Mouse (Mus musculus): Measurements from ENCODE around the gene Auh. TPM values are rescaled to one million over a fixed set of nuclear protein-coding genes. Genes with fewer than 3 reads are reported as not detected.

Auh gene
- total RNA-seq (2015; ENCODE audit: low replicate concordance) (21.4 and 40.7 TPM in 2 replicates), total RNA-seq (2017; ENCODE audit: low replicate concordance) (35.3 and 51.2 TPM in 2 replicates)

DNA sequence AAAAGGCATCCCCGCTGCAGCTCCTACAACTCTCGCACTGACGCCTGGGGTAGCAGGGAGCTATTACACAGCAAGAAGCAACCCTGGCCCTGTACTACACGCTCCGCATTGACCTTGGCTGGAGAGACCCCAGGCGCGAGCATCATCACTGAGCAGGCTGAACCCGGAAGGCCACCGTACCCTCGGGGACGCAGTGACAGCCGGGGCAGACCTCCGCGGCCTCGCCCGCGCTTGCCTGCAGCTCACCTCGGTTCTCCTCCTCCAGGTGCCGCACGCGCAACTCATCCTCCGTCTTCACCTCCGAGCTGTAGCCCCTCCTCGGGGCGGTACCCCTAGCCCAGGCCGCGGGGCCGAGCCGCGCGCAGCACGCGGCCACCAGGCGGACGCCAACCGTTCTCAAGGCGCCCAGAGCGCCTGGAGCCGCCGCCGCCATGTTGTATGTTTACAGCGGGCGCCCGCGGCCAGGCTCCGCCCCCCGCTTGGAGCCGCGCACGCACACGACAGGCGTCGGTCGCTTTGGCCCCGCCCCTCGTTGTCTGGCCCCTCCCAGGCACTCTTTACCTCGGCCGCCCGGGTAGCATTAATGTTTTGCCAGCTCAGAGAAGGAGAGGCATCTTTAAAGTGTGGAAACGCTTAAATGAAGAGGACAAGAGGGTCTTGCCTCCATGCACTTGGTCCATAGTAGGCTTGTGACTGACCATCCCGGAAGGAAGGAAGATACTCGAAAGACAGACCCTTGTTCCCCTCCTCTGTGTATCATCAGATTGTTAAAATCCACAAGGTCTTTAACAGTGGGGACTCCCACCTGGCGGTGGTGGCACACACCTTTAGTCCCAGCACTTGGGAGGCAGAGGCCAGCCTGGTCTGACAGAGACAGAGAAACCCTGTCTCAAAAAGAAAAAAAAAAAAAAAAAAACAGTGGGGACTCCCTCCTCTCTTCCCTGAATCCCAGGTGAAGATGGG lies at the start of gene Auh:
Gene Auh, minus strand, starts transcription at position 473 of the 963 bp plus-strand sequence.
- ATAC-seq (replicated peaks; ENCODE audit: low FRiP score, poor library complexity, severe bottlenecking), result peak; percentile 96

DNA sequence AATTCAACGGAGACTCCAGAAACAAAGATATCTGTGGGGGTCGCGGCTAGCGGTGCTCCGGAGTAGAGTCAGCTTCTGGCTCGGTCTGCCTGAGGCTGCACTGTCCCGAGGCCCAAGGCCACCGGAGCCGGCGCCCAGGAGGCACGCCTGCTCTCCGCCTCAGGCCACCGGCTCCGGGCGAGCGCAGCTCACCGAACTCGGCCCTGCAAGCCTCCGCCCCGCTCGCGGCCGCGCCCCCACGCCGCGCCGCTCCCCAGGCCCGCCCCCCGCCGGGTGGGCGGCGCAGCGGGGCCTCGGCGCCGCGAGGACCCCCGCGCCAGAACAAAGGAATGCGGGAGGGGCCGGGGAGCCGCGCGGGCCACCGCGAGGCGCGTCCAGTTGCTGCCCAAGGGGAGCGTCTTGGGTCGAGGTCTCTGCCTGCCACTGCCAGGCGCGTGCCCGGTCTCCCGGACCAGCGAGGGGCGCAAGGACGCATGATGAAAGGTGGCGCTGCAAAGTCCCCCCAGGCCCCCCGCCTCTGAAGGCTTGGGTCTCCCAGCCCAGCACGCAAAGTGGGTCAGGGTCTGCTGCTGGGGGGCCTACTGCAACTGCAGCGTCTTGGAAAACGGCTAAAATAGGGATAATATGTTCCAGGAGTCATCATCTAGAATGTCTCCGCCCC lies 49.0 kb upstream of the Auh start:
- ATAC-seq (replicated peaks; ENCODE audit: low FRiP score, poor library complexity, severe bottlenecking), result no peak

DNA sequence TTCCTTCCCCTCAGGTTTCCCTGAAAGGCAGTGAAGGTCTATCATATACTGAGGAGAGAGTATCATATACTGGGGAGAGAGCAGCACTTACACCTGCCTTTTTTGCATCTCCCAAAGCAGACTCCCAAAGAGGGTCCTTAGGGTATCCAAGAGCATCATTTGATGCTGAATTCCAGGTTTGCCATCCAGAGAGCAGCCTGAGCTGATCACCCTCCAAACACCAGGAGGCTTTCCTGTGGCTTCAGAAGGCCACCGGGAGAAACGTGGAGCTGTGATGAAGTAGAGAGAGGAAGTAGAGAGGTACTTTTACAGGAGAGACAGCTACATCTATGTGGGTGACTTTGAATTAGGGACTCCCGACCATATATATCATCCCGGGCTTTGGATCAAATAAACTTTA lies 48.3 kb upstream of the Auh start:
- no peak for ATAC-seq (replicated peaks; ENCODE audit: low FRiP score, poor library complexity, severe bottlenecking)

DNA sequence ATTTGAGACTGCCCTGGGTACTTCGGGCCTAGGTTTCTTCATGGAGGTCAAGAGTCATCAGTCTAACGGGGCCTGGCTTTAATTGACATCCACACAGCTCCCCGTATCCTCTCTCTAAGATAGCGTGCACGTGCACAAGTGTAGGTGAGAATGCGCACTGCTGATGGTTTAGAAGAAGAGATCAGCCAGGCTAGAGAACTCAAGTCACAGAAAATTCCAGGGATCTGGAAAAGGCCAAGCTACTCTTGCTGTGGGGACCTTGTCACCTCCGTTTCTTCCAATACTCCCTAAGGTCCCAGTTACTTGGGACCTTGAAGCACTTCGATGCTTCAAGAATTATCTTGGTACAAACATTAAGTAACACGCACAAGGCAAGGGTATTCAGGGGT lies 47.7 kb upstream of the Auh start:
- ATAC-seq (replicated peaks; ENCODE audit: low FRiP score, poor library complexity, severe bottlenecking), result no peak

DNA sequence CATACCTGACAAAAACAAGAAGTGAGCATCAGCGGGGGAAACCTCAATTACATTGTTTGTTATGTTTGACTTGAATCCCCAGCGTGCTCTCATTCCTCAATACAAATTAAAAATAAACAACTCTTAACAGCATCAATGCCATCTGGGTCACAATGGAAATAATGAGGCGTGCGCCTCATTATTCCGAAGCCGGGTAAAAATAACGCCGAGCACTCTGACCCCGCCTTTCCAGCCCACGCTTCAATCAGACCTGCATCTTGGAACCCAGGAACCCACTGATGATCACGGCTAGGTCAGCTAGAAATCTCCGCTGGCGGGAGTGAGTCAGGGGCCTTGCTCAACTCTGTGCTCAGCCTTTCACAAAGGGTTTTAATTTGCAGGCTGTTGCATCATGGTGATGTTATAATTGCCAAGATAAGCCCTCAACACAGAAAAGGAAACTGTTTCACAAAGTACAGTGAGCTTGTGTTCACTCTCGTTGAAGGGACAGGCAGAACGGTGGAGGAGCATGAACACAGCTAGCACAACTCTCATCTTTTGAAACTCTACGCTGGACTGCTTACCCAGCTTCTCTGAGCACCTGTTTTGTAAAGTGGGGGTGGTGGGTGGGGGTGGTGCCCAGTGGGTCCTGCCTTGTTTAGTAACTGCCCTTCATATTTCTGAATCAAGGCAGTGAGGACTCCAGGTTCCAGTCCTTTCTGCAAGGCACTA lies 47.2 kb upstream of the Auh start:
- no peak for ATAC-seq (replicated peaks; ENCODE audit: low FRiP score, poor library complexity, severe bottlenecking)

DNA sequence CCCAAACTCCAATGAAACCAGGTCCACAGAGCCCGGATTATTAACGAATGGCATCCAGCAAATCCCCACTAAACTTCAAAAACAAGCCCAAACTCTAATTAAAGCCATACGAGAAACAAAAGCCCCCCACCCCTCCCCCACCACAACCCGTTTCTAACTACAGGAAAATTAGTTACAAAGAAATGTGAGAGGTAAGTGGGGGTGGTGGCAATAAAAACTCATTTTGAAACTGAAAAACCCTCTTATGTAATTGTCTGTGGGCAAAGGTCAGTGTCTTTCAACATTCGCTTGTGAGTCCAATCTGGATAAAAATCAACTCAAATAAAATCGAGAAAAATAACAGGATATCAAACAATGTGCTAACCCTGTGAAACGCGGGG lies 46.6 kb upstream of the Auh start:
- ATAC-seq (replicated peaks; ENCODE audit: low FRiP score, poor library complexity, severe bottlenecking), result no peak

DNA sequence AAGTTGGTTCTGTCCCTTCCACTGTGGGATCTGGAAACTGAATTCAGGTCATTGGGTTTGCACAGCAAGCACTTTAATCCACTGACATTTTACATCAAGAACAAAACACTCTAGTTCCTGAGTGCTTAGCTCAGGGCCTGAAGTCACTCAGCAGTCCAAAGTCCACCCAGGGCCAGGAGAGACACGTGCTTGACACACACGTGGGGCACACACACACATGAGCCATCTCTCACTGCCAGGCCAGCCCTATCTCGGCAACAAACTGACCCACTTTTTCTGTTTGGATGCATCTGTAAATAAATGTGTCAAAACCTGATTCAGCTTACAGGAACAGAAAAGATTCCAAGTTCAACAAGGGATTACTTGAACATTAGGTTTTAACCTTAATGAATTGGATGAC lies 45.2 kb upstream of the Auh start:
- no peak for ATAC-seq (replicated peaks; ENCODE audit: low FRiP score, poor library complexity, severe bottlenecking)

DNA sequence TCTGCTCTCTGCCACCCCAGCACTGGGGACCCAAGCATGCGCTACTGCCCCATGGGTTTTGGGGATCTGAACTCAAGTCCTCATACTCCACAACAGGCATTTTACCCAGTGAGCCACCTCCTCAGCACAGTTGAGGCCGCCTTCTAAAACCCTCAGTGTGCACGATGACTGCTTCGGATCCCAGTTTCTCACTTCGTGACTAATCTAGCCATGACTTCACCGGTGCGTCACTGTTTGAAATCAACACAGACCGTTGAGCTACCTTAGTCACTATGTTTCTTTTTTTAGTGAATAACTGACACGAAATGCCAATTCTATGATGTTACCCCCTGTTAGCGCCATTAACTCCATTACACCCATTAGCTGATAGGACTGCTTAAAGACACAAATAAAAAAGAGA lies 43.9 kb upstream of the Auh start:
- no peak for ATAC-seq (replicated peaks; ENCODE audit: low FRiP score, poor library complexity, severe bottlenecking)

DNA sequence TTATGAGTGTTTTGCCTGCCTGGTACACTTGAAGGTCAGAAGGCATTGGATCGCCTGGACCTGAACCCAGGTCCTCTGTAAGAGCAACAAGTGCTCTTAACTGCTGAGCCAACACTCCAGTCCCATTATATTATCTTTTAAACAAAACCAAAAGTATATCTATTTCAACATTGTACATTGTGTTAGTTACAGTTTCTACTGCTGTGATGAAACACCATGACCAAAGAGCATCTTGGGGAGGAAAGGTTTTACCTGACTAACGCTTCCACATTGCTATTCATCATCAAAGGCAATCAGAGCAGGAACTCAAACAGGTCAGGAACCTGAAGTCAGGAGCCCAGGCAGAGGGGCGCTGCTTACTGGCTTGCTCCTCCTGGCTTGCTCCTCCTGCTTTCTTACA lies 43.1 kb upstream of the Auh start:
- no peak for ATAC-seq (replicated peaks; ENCODE audit: low FRiP score, poor library complexity, severe bottlenecking)

DNA sequence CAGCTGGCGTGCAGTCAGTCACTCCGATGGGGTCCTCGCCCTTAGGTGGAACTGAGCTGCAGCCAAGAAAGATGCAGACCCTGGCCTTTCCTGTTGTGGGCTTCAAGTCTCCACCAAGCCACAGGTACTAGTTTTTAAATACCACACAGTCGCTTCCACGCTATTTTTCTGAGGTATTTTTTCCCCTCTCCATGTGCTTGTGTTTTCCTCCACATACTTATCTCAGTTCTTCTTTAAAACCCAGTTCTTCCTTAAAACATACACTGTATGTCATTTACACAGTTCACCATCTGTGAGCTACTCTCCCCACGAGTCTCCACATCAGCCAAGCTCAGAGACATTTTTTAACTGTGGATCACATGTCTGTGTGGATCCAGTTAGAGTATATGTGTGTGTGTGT lies 41.4 kb upstream of the Auh start:
- no peak for ATAC-seq (replicated peaks; ENCODE audit: low FRiP score, poor library complexity, severe bottlenecking)

DNA sequence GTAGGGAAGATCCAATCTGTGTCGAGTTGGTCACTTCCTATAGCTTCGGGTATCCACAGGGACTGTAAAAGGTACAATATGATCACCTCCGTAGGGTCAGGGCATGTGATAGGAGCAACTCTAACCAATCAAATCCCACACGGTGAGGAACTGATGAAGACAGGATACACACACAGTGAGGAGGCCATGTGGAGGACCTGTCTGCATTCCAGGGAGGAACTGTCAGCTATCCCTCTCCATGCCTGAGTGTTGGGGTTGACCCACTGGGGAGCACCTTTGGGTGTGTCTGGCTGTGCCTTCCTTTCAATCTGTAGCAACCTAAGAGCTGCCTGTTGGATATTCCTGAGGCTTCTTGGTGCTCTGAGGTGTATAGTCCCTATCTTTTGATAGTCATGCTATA lies 33.4 kb upstream of the Auh start:
- no peak for ATAC-seq (replicated peaks; ENCODE audit: low FRiP score, poor library complexity, severe bottlenecking)

DNA sequence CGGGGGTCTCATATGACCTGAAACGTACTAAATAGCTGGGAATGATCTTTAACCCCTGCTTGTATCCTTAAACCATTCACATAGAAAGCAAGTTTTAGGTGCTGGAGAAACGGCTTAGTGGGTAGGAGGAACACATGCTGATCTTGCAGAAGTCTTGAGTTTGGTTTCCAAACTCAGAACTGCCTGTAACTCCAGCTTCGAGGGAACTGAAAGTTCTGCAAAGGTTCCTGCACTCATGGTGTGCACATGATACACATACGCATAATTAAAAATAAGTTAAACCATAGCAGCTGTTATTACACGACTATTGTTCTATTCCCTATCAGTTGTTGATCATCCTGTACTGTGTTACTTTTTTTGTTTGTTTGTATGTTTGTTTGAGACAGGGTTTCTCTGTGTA lies 32.9 kb upstream of the Auh start:
- no peak for ATAC-seq (replicated peaks; ENCODE audit: low FRiP score, poor library complexity, severe bottlenecking)

DNA sequence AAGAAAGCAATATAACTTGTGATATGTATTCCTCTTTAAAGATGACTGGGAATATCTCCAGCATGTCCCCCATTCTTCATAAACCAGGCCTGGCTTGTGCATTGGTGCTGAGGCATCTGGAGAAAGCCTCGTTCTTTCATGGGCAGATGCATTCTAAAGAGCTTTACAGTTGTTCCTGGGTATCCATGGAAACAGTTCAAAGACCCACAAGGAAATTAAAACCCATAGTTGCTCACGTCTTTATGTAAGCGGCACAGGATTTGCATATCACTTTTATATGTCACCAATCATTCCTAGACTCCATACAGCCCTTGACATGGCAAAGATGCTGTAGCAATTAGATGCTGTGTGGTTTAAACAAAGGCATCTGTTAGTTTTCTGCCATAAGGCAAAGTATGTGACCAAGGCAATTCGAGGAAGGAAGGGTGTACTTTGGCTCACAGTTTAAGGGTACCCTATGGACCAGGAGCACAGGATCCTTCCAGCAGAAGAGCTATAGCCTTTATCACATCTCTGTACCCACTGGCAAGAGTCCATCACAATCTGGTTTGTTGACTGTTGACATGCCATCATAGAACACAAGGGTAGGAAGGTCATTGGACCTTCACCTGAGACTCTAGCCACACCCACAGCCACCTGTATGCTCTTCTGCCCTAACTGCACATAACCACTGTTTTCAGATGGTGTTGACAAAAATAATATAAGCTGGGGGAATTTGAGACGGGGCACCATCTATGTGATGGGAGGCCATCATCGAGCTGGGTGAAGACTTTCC lies 24.5 kb upstream of the Auh start:
- no peak for ATAC-seq (replicated peaks; ENCODE audit: low FRiP score, poor library complexity, severe bottlenecking)

DNA sequence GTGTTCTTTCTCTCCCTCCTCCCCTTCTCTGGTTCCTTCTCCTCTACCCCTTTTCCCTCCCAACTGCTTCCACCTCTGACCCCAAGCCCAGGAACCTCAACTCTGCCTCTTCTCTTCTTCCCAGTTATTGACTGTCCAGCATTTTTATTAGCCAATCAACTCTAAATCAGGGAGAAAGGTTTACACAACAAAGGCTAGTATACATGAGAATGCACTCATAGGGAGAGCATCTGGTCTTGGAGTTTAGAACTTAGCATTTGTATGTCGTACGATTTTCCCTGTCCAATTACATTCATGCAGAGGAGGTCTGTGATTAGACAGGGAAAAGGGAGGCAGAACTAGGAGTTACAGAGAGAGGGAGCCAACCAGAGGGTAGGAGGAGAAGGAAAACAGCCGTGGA lies 19.7 kb upstream of the Auh start:
- ATAC-seq (replicated peaks; ENCODE audit: low FRiP score, poor library complexity, severe bottlenecking), result no peak

DNA sequence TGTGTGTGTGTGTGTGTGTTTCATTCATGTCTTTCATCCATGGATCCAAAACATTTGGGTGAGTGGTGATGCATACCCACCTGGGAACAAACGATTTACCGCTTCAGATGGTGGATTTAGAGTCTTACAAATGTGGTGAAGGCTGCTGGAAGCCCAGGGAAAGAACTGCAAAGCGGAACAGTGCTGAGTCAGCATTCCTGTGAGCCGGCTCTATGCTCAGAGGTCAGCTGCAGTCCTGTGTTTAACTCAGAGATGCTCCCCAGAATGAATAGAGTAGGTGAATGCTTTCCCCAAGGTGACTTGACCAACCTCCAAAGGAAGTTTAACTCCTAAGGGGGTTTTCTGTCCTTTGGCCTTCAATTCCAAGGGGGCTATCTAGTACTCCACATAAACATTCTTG lies 18.1 kb upstream of the Auh start:
- no peak for ATAC-seq (replicated peaks; ENCODE audit: low FRiP score, poor library complexity, severe bottlenecking)

DNA sequence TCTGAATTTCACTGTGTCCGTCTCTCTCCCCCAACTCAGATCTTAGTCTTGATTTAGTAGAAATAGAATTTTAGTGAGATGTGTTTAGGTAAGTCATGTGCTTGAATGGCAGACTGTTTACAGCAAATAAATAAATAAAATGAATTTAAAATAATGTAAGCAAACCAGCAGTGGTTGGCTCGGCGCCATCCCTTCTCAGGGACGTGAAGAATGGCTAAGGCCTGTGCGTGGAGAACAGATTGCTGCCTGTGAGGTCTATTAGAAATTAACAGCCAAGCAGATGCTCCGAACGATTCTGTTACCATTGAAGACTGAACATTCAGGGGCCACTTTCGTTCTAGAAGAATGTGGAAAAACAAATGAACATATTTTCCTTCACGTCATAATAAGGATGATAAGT lies 16.3 kb upstream of the Auh start:
- no peak for ATAC-seq (replicated peaks; ENCODE audit: low FRiP score, poor library complexity, severe bottlenecking)

DNA sequence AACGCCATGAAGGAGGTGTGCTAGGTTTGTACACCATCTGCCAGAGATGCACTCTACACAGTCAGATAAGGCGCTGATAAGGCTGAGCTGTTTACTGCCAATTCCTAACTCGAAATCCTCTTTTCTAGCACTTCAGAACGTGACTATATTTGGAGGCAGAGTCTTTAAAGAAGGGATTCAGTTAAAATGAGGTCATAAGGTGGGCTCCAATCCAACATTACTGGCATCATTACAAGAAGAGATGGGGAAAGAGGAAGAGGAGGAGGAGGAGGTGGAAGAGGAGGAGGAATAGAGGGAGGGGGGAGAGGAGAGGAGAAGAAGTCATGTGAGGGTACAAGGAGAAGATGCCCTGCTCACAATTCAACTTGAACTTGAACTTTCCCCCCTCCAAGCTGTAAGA lies 14.6 kb upstream of the Auh start:
- ATAC-seq (replicated peaks; ENCODE audit: low FRiP score, poor library complexity, severe bottlenecking), result no peak

DNA sequence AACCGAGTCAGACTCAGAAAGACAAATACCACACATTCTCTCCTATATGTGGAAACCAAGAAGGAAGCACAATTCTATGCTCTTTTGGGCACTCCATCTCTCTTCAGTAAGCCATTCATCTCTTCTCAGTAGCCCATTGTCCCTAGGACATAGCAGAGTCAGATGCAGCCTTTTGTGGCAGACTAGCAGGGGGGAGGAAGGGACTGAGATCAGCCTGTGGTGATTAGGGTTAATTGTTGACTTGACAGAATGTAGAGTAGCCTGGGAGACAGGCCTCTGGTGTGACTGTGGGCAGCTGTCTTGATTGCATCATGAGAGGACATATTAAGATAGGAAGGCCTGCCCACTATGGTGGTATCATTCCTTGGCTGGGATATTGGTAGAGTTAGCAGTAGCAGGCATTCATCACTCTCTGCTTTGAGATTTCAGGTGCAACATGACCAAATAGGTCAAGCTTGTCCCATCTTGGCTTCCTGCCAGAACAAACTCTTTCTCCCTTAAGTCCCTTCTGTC lies 13.5 kb upstream of the Auh start:
- no peak for ATAC-seq (replicated peaks; ENCODE audit: low FRiP score, poor library complexity, severe bottlenecking)

DNA sequence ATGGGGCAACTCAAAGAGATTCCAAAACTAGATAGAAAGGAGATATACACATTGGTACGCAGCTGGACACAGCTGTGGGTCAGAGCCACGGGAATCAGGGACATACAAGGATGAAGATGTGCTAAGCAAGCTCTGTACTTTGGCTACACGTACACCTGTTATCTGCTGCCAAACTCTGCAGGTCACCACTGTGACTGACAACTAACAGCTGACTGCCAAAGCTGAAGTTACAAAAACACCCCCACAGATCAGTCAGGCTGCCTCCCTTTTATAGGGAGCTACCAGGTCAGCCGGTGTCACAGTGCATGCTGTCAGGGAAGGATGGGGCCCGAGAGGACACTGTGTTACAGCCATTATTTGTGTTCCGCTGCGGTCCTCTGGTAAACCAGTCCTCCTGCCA lies 11.5 kb upstream of the Auh start:
- no peak for ATAC-seq (replicated peaks; ENCODE audit: low FRiP score, poor library complexity, severe bottlenecking)

DNA sequence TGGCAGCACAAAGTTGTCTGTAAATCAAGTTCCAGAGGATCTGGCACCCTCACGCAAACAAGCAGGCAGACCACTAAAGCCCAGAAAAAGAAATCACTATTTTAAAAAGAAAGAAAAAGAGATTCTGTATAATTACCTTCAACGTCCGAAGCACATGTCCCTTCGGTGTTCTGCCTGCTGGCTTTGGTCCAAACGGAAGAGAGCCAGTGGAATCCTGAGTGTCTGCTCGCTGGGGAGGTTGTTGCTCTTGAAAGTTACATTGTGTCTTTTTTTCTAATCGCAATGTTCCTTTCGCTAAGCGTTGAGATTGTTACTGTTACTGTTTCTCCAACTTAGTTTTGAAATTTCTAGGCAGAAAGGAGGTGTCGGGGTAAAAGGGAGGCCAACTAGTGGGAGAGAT lies 1.1 kb upstream of the Auh start:
- ATAC-seq (replicated peaks; ENCODE audit: low FRiP score, poor library complexity, severe bottlenecking), result no peak

All from erythroid progenitor cell, adult 5-6 weeks (primary cell).